Mouse (Mus musculus): Measurements from ENCODE around the gene Acad10. TPM values are rescaled to one million over a fixed set of nuclear protein-coding genes. Genes with fewer than 3 reads are reported as not detected.

Gene Acad10
- polyA plus RNA-seq (2015; fragmentation: Nextera tagmentation; extraction: Ambion mirVana): 2.9 and 3.5 TPM in 2 replicates

DNA sequence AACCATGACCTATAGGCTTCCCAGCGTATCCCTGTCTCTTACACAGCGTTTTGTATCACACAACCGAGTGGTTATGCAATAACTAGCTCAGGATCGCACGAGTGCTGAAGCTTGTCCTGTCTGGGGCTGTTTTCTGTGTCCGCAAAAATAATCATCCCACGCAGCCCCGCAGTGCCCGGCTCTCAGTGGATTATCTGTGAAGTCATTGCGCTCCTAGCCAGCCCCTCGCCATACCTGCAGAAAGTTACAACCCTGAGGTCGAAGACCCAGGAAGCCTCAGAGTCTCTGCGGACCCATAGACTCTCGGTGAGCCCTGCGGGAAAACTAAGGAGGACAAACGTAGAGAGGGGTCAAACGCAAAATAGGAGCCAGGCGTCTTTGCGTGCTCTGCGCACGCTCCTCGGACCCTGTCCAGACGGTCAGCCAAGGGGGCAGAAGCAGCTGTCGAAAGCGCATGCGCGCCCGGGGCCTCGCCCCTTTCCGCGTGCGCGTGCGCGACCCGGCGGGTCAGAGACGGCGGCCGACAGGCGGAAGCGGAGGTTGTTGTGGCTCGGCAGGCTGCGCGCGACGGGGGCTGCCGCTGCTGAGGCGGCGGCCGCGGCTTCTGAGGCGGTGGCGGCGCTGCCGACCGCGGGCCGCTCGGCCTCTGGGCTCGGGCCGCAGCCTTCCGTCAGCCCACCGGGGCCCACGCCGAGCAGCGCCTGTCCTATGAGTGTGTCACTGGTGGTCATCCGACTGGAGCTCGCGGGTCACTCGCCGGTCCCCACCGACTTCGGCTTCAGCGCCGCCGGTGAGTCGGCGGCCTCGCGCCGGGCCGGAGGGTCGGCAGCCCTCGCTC lies at the start of gene Acad10, which contains the start of gene Brap:
TSS of gene Acad10 (minus strand) at position 456 of the 838 bp plus-strand sequence.
TSS of gene Brap (plus strand) at position 505 of the 838 bp plus-strand sequence.

GRCm38 (mm10) chr5:121618592-121619513 lies 41.5 kb downstream of the Acad10 start, which contains the start of gene Acad12:
Gene Acad12 (minus strand): TSS chr5:121618938.

GRCm38 (mm10) chr5:121593451-121594401 lies 66.6 kb downstream of the Acad10 start, which contains the start of gene Aldh2:
Gene Aldh2 (minus strand): TSS chr5:121593824.

Other genes with a start within 250 kb of the Acad10 start
- gene Tmem116, start 208.6 kb downstream of the Acad10 start, polyA plus RNA-seq (2015; fragmentation: Nextera tagmentation; extraction: Ambion mirVana): 1.3 and 1.9 TPM in 2 replicates
- 125 and 127 TPM in 2 replicates for gene Erp29, start 208.0 kb downstream of the Acad10 start, polyA plus RNA-seq (2015; fragmentation: Nextera tagmentation; extraction: Ambion mirVana)
- not detected in 2 replicates for gene Adam1b, start 157.1 kb downstream of the Acad10 start, polyA plus RNA-seq (2015; fragmentation: Nextera tagmentation; extraction: Ambion mirVana)
- gene Adam1a, start 115.0 kb downstream of the Acad10 start, polyA plus RNA-seq (2015; fragmentation: Nextera tagmentation; extraction: Ambion mirVana): 0.28 and 0.62 TPM in 2 replicates
- gene Gm42878, start 115.0 kb downstream of the Acad10 start, polyA plus RNA-seq (2015; fragmentation: Nextera tagmentation; extraction: Ambion mirVana): 0.08 TPM in 1 of 2 replicates, not detected in the other
- gene Mapkapk5, start 114.6 kb downstream of the Acad10 start, polyA plus RNA-seq (2015; fragmentation: Nextera tagmentation; extraction: Ambion mirVana): 27.1 and 30.7 TPM in 2 replicates
- gene Aldh2, start 66.7 kb downstream of the Acad10 start, polyA plus RNA-seq (2015; fragmentation: Nextera tagmentation; extraction: Ambion mirVana): 207 and 217 TPM in 2 replicates
- gene Acad12, start 41.6 kb downstream of the Acad10 start, polyA plus RNA-seq (2015; fragmentation: Nextera tagmentation; extraction: Ambion mirVana): 2.4 and 2.5 TPM in 2 replicates
- gene Brap, start within 50 bp of the Acad10 start, polyA plus RNA-seq (2015; fragmentation: Nextera tagmentation; extraction: Ambion mirVana): 32.2 and 32.5 TPM in 2 replicates
- gene Atxn2, start 50.8 kb upstream of the Acad10 start, polyA plus RNA-seq (2015; fragmentation: Nextera tagmentation; extraction: Ambion mirVana): 33.1 and 40.5 TPM in 2 replicates
- gene Sh2b3, start 177.1 kb upstream of the Acad10 start, polyA plus RNA-seq (2015; fragmentation: Nextera tagmentation; extraction: Ambion mirVana): 7.8 and 9.4 TPM in 2 replicates
- gene Pheta1, start 188.5 kb upstream of the Acad10 start, polyA plus RNA-seq (2015; fragmentation: Nextera tagmentation; extraction: Ambion mirVana): 9.9 and 10.9 TPM in 2 replicates

Data from urinary bladder, postnatal 0 days (tissue).